Mouse (Mus musculus) 416B (cell line): Measurements from ENCODE around the gene Ttll5.
A peak's percentile ranks its signal among the peaks of the same experiment; 100 is the strongest.

ENCODE experiments used
- DNase-seq: peaks from one replicate; pipeline ENCODE4 v3.0.0; 2011; ENCODE audit warnings: low read depth

Ttll5 gene

DNA sequence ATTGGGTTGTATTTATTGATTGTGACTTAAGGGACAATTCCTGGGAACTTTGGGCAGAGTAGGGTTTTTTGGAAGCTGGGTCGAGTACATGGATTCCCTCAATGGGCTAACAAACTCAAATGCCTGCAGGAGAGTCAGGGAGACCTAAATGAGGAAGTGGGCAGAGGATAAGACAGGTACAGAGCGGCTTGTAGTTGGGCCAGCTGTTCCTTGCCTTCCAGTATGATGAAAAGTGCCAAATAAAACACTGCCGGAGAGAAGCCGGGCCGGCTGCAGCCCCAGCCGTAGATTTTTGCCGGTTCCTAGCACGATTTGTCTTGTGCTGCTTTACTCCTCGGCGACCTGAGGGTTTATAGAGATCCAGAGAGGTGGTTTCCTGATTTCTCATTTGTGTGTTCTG lies 104.1 kb downstream of the Ttll5 start:
- no peak for DNase-seq

DNA sequence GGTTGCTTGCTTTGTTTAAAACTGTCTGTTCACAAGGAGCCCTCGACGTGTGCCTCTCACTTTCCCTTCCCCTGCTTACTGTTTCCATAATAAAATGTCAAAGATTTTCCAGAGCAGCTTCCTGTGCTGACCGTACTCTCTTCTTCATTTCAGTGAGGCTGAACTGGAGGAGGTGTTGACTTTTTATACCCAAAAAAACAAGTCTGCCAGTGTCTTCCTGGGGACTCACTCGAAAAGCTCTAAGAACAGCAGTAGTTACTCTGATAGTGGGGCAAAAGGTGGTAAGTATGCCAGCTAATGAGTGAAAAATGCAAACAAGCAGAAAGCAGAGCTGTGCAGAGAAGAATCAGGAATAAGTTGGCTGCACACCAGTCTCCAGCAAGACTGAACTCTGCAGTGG lies 105.3 kb downstream of the Ttll5 start:
- DNase-seq: no peak

DNA sequence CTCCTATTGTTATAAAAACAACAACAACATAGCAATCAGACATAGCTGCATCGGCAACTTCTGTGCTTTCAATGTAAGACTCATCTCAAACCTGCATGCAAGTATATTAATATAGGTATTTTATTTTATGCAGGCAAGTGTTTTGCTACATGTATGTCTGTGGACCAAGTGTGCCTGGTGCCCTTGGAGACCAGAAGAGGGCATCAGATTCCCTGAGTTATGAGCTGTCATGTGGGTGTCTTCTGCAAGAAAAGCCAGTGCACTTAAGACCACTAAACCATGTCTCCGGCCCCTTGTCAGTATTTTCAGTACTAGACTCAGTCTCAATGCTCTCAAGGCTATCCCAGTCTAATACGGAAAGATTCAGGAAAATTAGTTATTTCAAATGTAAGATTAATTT lies 106.3 kb downstream of the Ttll5 start:
- DNase-seq: peak; percentile 49

- no peak for DNase-seq
Observed at GRCm38 (mm10) chr12:85933241-85933640, 108.8 kb downstream of the Ttll5 start.

GRCm38 (mm10) chr12:85937384-85937783 lies 112.9 kb downstream of the Ttll5 start:
- DNase-seq: no peak

- DNase-seq: no peak
Observed at GRCm38 (mm10) chr12:85943456-85943855, 119.0 kb downstream of the Ttll5 start.

DNA sequence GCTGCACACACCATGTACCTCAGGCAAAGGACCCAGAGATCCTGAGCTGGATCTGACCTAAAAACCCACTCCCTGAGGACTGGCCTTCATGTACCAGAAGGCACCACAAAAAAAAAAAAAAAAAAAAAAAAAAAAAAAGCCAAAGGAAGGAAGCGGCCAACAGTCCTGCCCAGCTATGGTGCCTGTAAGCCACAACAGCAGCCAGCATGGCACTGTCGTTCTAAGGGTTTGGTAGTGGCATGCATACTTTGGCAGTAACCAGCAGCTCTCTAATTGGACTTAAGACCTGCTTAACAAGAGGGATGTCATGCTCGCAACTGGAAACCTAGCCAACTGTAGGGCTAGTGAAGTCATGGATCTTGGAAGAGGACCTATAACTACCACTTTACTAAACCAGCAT lies 120.0 kb downstream of the Ttll5 start:
- DNase-seq: peak; percentile 79

GRCm38 (mm10) chr12:85947161-85947560 lies 122.7 kb downstream of the Ttll5 start:
- peak; percentile 80 for DNase-seq

GRCm38 (mm10) chr12:85949667-85950066 lies 125.2 kb downstream of the Ttll5 start:
- no peak for DNase-seq

GRCm38 (mm10) chr12:85950371-85950770 lies 125.9 kb downstream of the Ttll5 start:
- DNase-seq: no peak

- DNase-seq: no peak
Observed at GRCm38 (mm10) chr12:85951036-85951435, 126.6 kb downstream of the Ttll5 start.

DNA sequence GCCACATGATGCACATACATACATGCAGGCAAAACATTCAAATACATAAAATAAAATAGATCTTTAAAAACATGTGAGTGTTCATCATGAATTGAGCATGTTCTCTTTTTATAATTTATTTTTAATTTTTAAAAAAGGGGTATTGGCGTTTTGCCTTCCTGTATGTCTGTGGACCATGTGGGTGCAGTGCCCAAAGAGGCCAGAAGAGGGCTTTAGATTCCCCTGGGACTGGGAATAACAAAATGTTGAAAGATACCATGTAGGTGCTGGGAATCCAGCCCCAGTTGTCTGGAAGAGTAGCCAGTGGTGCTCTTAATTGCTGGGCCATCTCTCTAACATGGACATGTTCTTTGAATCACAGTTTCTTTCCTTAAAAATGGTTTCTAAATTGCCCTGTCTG lies 127.4 kb downstream of the Ttll5 start:
- no peak for DNase-seq

GRCm38 (mm10) chr12:85952349-85952748 lies 127.9 kb downstream of the Ttll5 start:
- no peak for DNase-seq

- peak; percentile 60 for DNase-seq
Observed at GRCm38 (mm10) chr12:85954167-85954566, 129.7 kb downstream of the Ttll5 start.

GRCm38 (mm10) chr12:85955062-85955461 lies 130.6 kb downstream of the Ttll5 start:
- no peak for DNase-seq

DNA sequence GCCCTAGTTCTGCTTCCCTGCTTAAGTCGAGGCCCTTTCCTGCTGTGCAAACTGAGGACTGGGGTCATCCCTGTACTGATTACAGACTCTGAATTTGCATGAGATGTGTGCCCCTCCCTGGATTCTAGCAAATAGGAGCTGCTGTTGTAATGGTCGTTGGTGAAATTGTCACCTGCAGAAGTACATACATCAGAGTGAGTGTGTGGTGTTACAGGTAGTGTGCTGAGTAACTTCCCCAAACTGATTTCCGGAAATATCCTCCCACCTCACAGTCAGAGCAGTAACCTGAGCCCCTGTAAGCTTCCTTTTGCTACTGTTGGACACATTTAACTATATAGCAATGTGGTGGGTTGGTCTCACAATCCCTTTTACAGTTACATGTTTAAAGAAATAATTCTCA lies 131.2 kb downstream of the Ttll5 start:
- DNase-seq: no peak

DNA sequence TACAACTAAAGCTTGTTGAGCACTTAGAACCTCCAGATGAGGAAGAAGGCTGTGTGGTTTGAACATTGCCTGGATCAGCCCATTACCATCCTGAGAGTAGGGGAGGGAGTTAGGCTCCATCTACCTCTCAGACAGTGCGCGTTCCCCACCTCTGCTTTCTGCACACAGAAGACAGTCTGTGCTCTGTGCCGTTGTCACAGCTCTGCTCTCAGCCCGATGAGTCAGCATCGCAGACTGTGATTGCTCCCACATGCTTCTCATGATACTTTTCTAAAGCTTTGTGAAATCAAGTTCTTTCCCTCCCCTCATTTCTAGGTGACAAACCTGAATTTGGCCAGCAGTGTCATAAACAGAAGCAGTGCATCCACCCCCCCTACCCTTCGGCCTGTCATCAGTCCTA lies 131.8 kb downstream of the Ttll5 start:
- no peak for DNase-seq

GRCm38 (mm10) chr12:85958460-85958859 lies 134.0 kb downstream of the Ttll5 start:
- DNase-seq: peak; percentile 82

GRCm38 (mm10) chr12:85959822-85960501 lies 135.5 kb downstream of the Ttll5 start:
- peak; percentile 37 for DNase-seq

GRCm38 (mm10) chr12:85960699-85961098 lies 136.2 kb downstream of the Ttll5 start:
- DNase-seq: no peak

DNA sequence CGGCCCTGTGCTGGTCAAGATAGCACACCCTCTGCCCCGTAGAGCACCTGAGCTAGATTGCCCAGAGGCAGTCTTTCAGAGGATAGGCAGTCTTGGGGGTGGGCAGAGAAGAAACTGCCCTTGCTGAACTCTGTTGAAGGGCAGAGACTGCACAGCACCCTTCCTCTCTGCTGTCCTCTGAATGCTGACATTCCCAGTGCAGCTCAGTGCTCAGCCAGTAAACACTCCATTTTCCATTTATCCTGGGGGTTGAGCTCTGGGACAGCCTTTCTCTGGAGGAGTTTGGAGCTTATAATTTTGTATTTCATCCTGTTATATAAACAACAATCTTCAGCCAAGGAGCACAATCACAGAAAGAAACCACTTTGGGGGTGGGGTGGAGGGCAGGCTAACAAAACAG lies 138.7 kb downstream of the Ttll5 start:
- no peak for DNase-seq

DNA sequence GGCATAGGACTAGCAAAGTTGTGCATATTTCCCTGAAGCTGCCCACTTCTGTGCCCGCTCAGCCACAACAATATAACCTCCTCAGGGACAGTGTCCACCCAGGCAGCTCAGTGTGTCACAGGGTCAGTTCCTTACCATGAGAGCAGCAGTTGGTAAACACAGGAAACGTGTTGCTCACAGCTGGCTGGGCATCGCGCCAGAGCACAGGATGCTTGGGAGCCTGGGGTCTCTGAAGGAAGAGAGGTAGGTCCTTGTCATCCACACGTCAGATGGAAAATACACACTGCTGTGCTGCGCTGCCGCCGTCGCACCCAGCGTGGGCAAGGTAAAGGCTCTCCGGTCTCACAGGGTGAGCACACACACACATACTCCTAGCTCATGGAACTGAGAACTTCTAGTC lies 139.2 kb downstream of the Ttll5 start:
- DNase-seq: peak; percentile 46

DNA sequence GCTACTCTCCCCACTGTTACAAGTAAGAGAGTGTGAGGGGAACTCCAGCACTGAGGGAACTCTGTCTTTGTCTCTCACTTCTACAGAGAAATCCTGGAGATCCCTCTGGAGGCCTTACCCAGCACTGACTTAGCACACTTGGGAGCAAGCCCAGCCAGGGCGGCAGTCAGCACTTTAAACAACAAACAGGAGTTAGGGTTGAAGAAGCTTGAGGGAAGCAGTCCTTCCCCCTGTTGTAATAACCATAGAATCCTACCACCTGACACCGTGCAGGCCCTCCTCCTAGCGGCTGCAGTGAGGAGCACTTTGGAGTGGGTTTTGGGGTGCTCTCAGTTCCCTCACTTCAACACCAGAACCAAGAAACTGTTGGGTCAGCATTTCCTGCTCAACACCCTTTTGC lies 140.0 kb downstream of the Ttll5 start:
- no peak for DNase-seq

DNA sequence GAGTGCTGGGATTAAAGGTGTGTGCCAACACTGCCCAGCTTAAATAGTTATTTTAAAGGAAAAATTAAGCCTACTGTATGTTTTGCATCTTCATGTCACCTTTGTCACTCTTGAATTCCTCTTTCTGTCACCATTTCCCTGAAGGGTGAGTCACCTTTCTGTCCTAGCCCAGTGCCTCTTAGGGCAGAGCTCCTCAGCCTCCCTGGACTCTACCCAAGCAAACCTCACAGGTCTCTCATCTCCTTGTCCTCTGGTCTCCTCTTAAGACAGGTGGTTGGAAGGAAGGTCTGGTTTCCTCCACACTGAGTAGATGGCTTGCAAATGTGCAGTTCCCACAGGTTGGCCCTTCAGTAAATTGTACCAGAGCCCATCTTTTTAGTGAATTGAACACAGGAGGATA lies 143.4 kb downstream of the Ttll5 start:
- DNase-seq: no peak

DNA sequence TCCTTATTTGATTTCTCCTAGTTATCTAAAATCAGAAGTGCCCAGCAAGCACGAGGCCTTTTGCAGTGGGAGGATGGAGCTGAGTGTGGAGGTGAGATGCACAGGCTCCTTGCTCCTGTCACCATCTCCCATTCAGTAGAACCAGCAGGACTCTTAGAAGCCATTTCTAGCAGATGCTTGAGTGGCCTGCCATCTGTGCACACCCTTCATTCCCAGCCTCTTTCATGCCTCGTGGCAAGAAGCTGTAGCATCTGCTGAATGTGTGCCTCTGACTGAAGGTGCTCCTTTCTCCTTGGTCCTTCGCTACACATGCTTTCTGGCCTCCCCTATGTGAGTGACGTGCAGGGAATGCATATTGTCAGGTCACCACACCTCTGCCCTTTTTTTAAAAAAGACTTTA lies 143.9 kb downstream of the Ttll5 start:
- DNase-seq: no peak
